Mouse (Mus musculus) embryonic facial prominence, embryonic 14.5 days (tissue): ENCODE data around the gene Ifi208. TPM values are rescaled to one million over a fixed set of nuclear protein-coding genes. Genes with fewer than 3 reads are reported as not detected.
"Not testable (repeated sequence)": the region's sequence is repeated elsewhere in the genome, so short reads cannot be mapped to it uniquely, and the experiment has no call there.

Source experiments
- ATAC-seq: fragments of 200-750 bp; cut with Nextera tagmentation; 2 replicates; pipeline ENCODE4 v1.8.0; 2017; ENCODE audit warnings: low read depth, moderate number of reproducible peaks, moderate TSS enrichment
- DNase-seq: peaks from one replicate; pipeline ENCODE4 v3.0.0-alpha.2; 2015; ENCODE audit warnings: low spot score
- H3K27ac ChIP-seq: fragments of 300-500 bp; sonication (generic); replicated peaks from 2 replicates; pipeline ENCODE4 v1.5.1; 2014; ENCODE audit warnings: low read depth, mild to moderate bottlenecking, low read length, moderate library complexity
- H3K27me3 ChIP-seq: fragments of 300-500 bp; sonication (generic); replicated peaks from 2 replicates; pipeline ENCODE4 v1.6.1; 2014; ENCODE audit warnings: low read length; ENCODE audit not compliant: control insufficient read depth, insufficient read depth
- H3K36me3 ChIP-seq: fragments of 300-500 bp; sonication (generic); 2 replicates; pipeline ENCODE4 v1.6.1; 2014; ENCODE audit warnings: low read length, mixed read lengths; ENCODE audit not compliant: control insufficient read depth, insufficient read depth
- H3K4me1 ChIP-seq: fragments of 300-500 bp; sonication (generic); 2 replicates; pipeline ENCODE4 v1.6.1; 2014; ENCODE audit warnings: antibody characterized with exemption, low read length; ENCODE audit not compliant: control insufficient read depth, insufficient read depth
- H3K4me2 ChIP-seq: fragments of 300-500 bp; sonication (generic); 2 replicates; pipeline ENCODE4 v1.6.1; 2014; ENCODE audit warnings: low read depth, mild to moderate bottlenecking, low read length, moderate library complexity, mixed read lengths
- H3K4me3 ChIP-seq: fragments of 300-500 bp; sonication (generic); 2 replicates; pipeline ENCODE4 v1.5.1; 2014; ENCODE audit warnings: low read depth, mild to moderate bottlenecking, low read length
- H3K9ac ChIP-seq: fragments of 300-500 bp; sonication (generic); 2 replicates; pipeline ENCODE4 v1.6.1; 2014; ENCODE audit warnings: low read depth, mild to moderate bottlenecking, low read length, moderate library complexity, mixed read lengths
- H3K9me3 ChIP-seq: fragments of 300-500 bp; sonication (generic); 2 replicates; pipeline ENCODE4 v1.6.1; 2016; ENCODE audit warnings: low read length; ENCODE audit not compliant: control insufficient read depth
- WGBS: fragments of 180-500 bp; shearing (Covaris S2); extraction: QIAGEN DNeasy Blood & Tissue Kit; methylation state at CpG from one replicate; pipeline ENCODE4 v1.1.7; 2014; 5-methylcytosine and 5-hydroxymethylcytosine counted together
- microRNA-seq: library from miRNA; unstranded; fragments of <30 nt; microRNA quantifications from one replicate; pipeline ENCODE4, GENCODE M21; 2016; ENCODE audit warnings: borderline number of aligned reads
- polyA plus RNA-seq: library from polyadenylated mRNA; unstranded; fragments of >200 nt; fragmentation: Nextera tagmentation; extraction: Ambion mirVana; gene quantifications from 2 replicates; pipeline ENCODE4 v1.2.1, GENCODE M21; 2014

Gene Ifi208
- polyA plus RNA-seq, 1 experiment from 2014 or later, result not detected

- no peak for ATAC-seq
- H3K9ac ChIP-seq, result no peak overlapping the region
- peak; percentile 21 for DNase-seq
- H3K4me3 ChIP-seq, result no peak overlapping the region
- no peak overlapping the region for H3K4me2 ChIP-seq
- H3K9me3 ChIP-seq, result no peaks in the 10 kb centered on the region
- H3K27me3 ChIP-seq, result no peaks in the 10 kb centered on the region
- H3K4me1 ChIP-seq, result no peaks in the 10 kb centered on the region
- no peaks in the 10 kb centered on the region for H3K36me3 ChIP-seq
- H3K27ac ChIP-seq, result no peak overlapping the region
- WGBS, result 20% methylated on average over 7 of the region's 7 CpGs
These were observed 59.7 kb downstream of the Ifi208 start for GRCm38 (mm10) chr1:173733219-173733618.

- not testable (repeated sequence) for H3K9me3 ChIP-seq, H3K27ac ChIP-seq, H3K27me3 ChIP-seq, H3K4me1 ChIP-seq, H3K4me3 ChIP-seq, H3K36me3 ChIP-seq, H3K4me2 ChIP-seq, DNase-seq, ATAC-seq, H3K9ac ChIP-seq
- 83% methylated on average over 4 of the region's 4 CpGs for WGBS
These were observed 61.5 kb downstream of the Ifi208 start for GRCm38 (mm10) chr1:173735015-173735414.

GRCm38 (mm10) chr1:173736986-173737385 is 63.5 kb downstream of the Ifi208 start:
- H3K4me2 ChIP-seq, result no peak overlapping the region
- no peak overlapping the region for H3K27ac ChIP-seq
- WGBS, result 42% methylated on average over 2 of the region's 2 CpGs
- H3K9me3 ChIP-seq, result no peaks in the 10 kb centered on the region
- H3K4me3 ChIP-seq, result no peak overlapping the region
- no peaks in the 10 kb centered on the region for H3K4me1 ChIP-seq
- H3K27me3 ChIP-seq, result no peaks in the 10 kb centered on the region
- H3K9ac ChIP-seq, result no peak overlapping the region
- ATAC-seq (no peak), DNase-seq (peak; percentile 19)
- H3K36me3 ChIP-seq, result no peaks in the 10 kb centered on the region

- H3K4me1 ChIP-seq, result no peaks in the 10 kb centered on the region
- H3K4me3 ChIP-seq, result no peak overlapping the region
- ATAC-seq (no peak), DNase-seq (no peak)
- no peak overlapping the region for H3K4me2 ChIP-seq
- no peak overlapping the region for H3K9ac ChIP-seq
- H3K27me3 ChIP-seq, result no peaks in the 10 kb centered on the region
- H3K36me3 ChIP-seq, result no peaks in the 10 kb centered on the region
- H3K9me3 ChIP-seq, result no peaks in the 10 kb centered on the region
- no peak overlapping the region for H3K27ac ChIP-seq
These were observed 67.1 kb downstream of the Ifi208 start for GRCm38 (mm10) chr1:173740537-173740936.

DNA sequence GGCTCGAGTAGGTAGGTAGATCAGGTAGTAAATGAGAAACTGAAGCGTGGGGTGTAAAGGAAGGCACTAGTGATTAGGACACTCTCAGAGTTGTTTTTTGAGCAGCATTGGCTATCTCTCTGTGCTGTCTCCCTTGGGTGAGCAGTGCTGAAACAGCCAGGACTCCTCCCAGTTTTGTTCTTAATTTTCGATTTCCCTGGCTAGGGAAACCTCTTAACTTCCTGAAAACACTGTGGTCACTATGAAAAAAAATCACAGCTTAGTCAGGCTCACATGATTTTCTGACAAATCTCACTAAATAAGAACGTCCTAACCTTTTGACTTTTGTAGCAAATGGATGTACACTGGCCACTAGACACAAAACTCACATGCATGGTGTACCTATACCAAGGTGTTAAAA is 68.2 kb downstream of the Ifi208 start, which contains the start of gene Ifi207:
Gene Ifi207, minus strand, starts transcription at position 92 of the 400 bp plus-strand sequence.
- ATAC-seq, result no peak
- Histone ChIP-seq H3K4me1 (no peaks in the 10 kb centered on the region), H3K27me3 (no peaks in the 10 kb centered on the region), H3K27ac (no peak within 1 kb of the TSS), H3K4me2 (no peak within 1 kb of the TSS), H3K9me3 (no peaks in the 10 kb centered on the region), H3K9ac (no peak within 1 kb of the TSS), H3K4me3 (no peak within 1 kb of the TSS), H3K36me3 (no peaks in the 10 kb centered on the region)
- WGBS, result 68% methylated on average over 4 of the region's 4 CpGs
- DNase-seq, result no peak

DNA sequence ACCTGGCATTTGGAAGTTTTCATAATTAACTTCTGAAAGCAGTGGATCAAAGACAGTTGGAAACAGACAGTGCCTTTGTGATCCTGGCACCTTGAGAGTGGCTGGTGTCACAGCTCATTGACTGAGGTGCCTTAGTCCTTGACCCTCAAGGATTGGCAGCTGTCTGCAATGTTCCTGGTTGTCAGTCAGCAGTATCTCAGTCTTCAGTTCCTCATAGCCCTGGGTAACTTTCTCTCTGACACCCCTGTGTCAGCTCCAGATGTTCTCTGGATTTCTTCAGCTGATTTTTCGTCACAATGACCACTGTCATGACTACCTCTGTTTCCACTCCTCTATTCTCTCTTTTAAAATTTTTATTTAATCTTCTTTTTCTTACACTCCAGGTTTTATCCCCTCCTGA is 68.8 kb downstream of the Ifi208 start:
- no peaks in the 10 kb centered on the region for H3K27me3 ChIP-seq
- H3K4me2 ChIP-seq, result no peak overlapping the region
- WGBS, result 54% methylated on average over 1 of the region's 1 CpGs
- ATAC-seq (no peak), DNase-seq (no peak)
- H3K9ac ChIP-seq, result no peak overlapping the region
- no peaks in the 10 kb centered on the region for H3K4me1 ChIP-seq
- no peak overlapping the region for H3K27ac ChIP-seq
- H3K9me3 ChIP-seq, result no peaks in the 10 kb centered on the region
- H3K4me3 ChIP-seq, result no peak overlapping the region
- H3K36me3 ChIP-seq, result no peaks in the 10 kb centered on the region

Small RNAs within 50 kb of the gene (microRNA-seq; reads per million reads assigned to microRNA genes)
- gene Gm44339, result not detected

Other genes starting within 250 kb of the Ifi208 start
- 0.17 and 0.24 TPM in 2 replicates for gene Ifi206, start 182.6 kb upstream of the Ifi208 start, polyA plus RNA-seq
- gene Ifi214, start 137.7 kb upstream of the Ifi208 start, polyA plus RNA-seq, result not detected in 2 replicates
- gene Ifi213, start 74.4 kb upstream of the Ifi208 start, polyA plus RNA-seq, result 0.06 TPM in 1 of 2 replicates, not detected in the other
- 0.29 and 0.33 TPM in 2 replicates for gene Ifi209, start 42.8 kb upstream of the Ifi208 start, polyA plus RNA-seq
- gene Ifi207, start 68.1 kb downstream of the Ifi208 start, polyA plus RNA-seq, result 1.5 and 2.7 TPM in 2 replicates
- gene Ifi204, start 93.3 kb downstream of the Ifi208 start, polyA plus RNA-seq, result 2.5 and 3.0 TPM in 2 replicates
- gene Ifi211, start 239.4 kb downstream of the Ifi208 start, polyA plus RNA-seq, result 1.1 and 1.6 TPM in 2 replicates